Mouse (Mus musculus) thymus, adult 2 months (tissue): ENCODE results near the gene Tuft1.
"Not testable (repeated sequence)": the region's sequence is repeated elsewhere in the genome, so short reads cannot be mapped to it uniquely, and the experiment has no call there.

Experiments used
- CTCF ChIP-seq: fragments of 200-500 bp; IDR thresholded peaks from 2 replicates; pipeline ENCODE4 v1.5.1; 2012; ENCODE audit warnings: mild to moderate bottlenecking, control low read depth, low read length, moderate library complexity, borderline replicate concordance; ENCODE audit not compliant: control insufficient read depth, poor library complexity, insufficient read depth; ENCODE audit errors: extremely low read depth
- POLR2A ChIP-seq: fragments of 200-500 bp; IDR thresholded peaks from 2 replicates; pipeline ENCODE4 v1.6.1; 2012; ENCODE audit warnings: mild to moderate bottlenecking, low read length, control low read depth, moderate library complexity; ENCODE audit not compliant: control insufficient read depth, poor library complexity, insufficient read depth; ENCODE audit errors: extremely low read depth

DNA sequence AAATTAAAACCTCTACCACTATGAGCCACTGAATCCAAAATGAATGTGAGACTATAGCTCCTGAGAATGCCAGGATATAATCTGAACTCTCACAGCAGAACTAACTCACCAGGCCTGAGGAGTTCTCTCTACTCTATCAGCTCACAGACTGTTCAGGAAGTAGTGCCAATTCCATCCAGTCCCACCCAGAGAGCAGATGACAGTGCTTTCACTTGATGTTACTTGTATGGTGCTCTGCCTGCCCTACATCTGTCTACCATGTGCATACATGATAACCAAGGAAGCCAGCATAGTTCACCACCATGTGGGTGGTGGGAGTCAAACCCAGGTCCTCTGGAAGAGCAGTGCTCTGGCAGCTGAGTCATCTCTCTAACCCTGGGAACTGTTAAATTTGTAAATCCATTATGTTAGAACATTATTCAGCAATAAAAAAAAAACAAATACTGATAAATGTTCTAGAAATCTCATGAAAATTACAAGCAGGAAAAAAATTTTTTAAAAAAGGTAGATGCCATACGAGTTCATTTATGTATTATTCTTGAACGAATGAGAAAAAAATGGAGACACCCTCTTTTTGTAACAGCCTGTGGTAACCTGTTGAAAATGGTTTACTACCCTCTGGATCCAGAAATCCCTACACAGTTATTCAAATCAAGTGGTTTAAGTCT is 16.0 kb downstream of the Tuft1 start, which contains the start of gene Gm10972:
- not testable (repeated sequence) for TF ChIP-seq POLR2A, CTCF
